Mouse (Mus musculus) adipocyte (in vitro differentiated cells): ENCODE data around the gene Ppp4r3a.

Source experiments
- DNase-seq: peaks from one replicate; pipeline ENCODE4 v3.0.0-alpha.2; 2016; ENCODE audit warnings: low spot score

Gene Ppp4r3a

DNA sequence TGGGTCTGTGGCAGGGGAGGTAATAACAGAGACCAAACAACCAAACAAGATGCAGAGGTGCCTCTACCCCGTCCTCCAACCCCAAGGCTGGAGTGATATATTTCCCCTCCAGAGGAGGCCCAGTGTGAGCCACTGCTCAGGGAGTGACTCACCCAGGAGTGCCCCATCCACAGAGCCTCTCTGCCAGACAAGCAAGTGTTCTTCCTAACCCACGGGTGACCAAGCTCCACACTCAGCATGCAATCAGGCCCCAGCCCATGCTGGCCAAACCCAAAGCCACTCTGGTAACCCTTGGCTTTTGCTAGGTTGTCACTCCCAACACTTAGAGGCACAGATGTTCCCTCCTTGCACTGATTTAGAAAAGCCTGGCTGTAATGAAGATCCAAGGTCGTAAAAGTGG lies 90.4 kb downstream of the Ppp4r3a start:
- no peak for DNase-seq

GRCm38 (mm10) chr12:100992505-100992904 lies 91.0 kb downstream of the Ppp4r3a start:
- DNase-seq: no peak

GRCm38 (mm10) chr12:100991119-100991518 lies 92.4 kb downstream of the Ppp4r3a start:
- DNase-seq: no peak

DNA sequence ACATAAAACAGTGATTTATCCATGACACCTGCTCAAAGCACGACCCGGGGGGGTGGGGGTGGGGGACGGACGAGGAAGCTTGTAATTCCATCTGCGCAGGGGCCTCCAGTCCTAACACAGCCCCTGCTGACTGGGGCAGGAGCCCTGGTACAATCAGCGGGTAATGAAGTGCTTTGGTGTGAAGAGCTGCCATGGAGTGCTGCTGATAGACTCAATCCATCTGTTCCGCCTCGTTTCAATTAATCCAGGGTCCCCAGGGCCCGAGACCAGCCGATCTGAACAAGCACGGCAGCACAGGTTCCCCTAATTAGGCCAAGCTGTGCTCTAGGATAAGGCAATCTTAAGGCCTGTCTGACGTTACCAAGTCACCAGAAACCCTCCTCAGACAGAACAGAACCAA lies 93.2 kb downstream of the Ppp4r3a start:
- no peak for DNase-seq

DNA sequence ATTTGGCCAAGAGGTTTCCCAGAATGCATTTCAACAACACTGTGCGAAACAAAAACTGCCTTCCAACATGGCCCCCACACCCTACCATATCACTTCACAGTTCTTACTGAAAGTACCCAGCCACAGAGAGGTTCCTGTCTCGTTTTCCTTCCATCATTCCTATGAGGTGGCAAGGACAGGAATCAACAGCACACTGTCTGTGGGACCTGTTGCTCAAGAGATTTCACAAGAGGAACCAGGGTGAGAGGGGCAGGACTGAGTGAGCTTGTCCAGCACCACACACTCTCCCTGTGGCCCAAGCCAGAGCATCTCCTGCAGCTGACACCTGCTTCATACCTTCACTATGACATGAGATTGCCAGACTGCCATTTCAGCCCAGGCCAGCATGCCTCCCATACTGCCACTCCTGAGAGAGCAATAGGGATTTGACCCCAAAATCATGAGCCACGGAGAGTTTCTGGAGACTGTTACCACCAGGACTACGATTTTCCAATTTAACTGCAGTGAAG lies 93.7 kb downstream of the Ppp4r3a start:
- DNase-seq: no peak
